Mouse (Mus musculus): ENCODE data around the gene Fut9. TPM values are rescaled to one million over a fixed set of nuclear protein-coding genes. Genes with fewer than 3 reads are reported as not detected.

The Fut9 gene
- polyA plus RNA-seq, 1 experiment from 2014 or later, result 0.06 TPM

- Histone ChIP-seq H3K4me3 (no peak overlapping the region), H3K27me3 (ENCODE audit: insufficient read depth, poor library complexity, severe bottlenecking) (no peaks in the 10 kb centered on the region), H3K36me3 (no peaks in the 10 kb centered on the region), H3K27ac (no peak overlapping the region), H3K4me1 (no peaks in the 10 kb centered on the region), H3K9me3 (no peaks in the 10 kb centered on the region)
- DNase-seq (ENCODE audit: low spot score), result no peak
- WGBS, result 78% methylated on average over 5 of the region's 5 CpGs
Measured at GRCm38 (mm10) chr4:25741553-25741952, 58.5 kb downstream of the Fut9 start.

GRCm38 (mm10) chr4:25738782-25739181 lies 61.3 kb downstream of the Fut9 start:
- no peaks in the 10 kb centered on the region for H3K27me3 ChIP-seq (ENCODE audit: insufficient read depth, poor library complexity, severe bottlenecking)
- no peak overlapping the region for H3K27ac ChIP-seq
- no peak overlapping the region for H3K4me3 ChIP-seq
- DNase-seq (ENCODE audit: low spot score), result no peak
- WGBS, result 80% methylated on average over 4 of the region's 4 CpGs
- no peaks in the 10 kb centered on the region for H3K36me3 ChIP-seq
- no peaks in the 10 kb centered on the region for H3K4me1 ChIP-seq
- no peaks in the 10 kb centered on the region for H3K9me3 ChIP-seq

- Histone ChIP-seq H3K27ac (no peak overlapping the region), H3K36me3 (no peaks in the 10 kb centered on the region), H3K4me1 (no peaks in the 10 kb centered on the region), H3K9me3 (no peaks in the 10 kb centered on the region), H3K4me3 (no peak overlapping the region), H3K27me3 (ENCODE audit: insufficient read depth, poor library complexity, severe bottlenecking) (no peaks in the 10 kb centered on the region)
- 80% methylated on average over 5 of the region's 5 CpGs for WGBS
- no peak for DNase-seq (ENCODE audit: low spot score)
Measured at GRCm38 (mm10) chr4:25721576-25721975, 78.5 kb downstream of the Fut9 start.

GRCm38 (mm10) chr4:25713907-25714306 lies 86.1 kb downstream of the Fut9 start:
- no peak for DNase-seq (ENCODE audit: low spot score)
- Histone ChIP-seq H3K4me1 (no peaks in the 10 kb centered on the region), H3K9me3 (no peaks in the 10 kb centered on the region), H3K27me3 (ENCODE audit: insufficient read depth, poor library complexity, severe bottlenecking) (no peaks in the 10 kb centered on the region), H3K4me3 (no peak overlapping the region), H3K36me3 (no peaks in the 10 kb centered on the region), H3K27ac (no peak overlapping the region)
- WGBS, result 72% methylated on average over 2 of the region's 2 CpGs

GRCm38 (mm10) chr4:25684976-25685375 lies 115.1 kb downstream of the Fut9 start:
- Histone ChIP-seq H3K27ac (no peak overlapping the region), H3K36me3 (no peaks in the 10 kb centered on the region), H3K27me3 (ENCODE audit: insufficient read depth, poor library complexity, severe bottlenecking) (no peaks in the 10 kb centered on the region), H3K4me3 (no peak overlapping the region), H3K4me1 (no peaks in the 10 kb centered on the region), H3K9me3 (no peaks in the 10 kb centered on the region)
- DNase-seq (ENCODE audit: low spot score), result no peak
- 89% methylated on average over 3 of the region's 3 CpGs for WGBS

- Histone ChIP-seq H3K27ac (no peak overlapping the region), H3K4me1 (no peaks in the 10 kb centered on the region), H3K27me3 (ENCODE audit: insufficient read depth, poor library complexity, severe bottlenecking) (no peaks in the 10 kb centered on the region), H3K9me3 (no peaks in the 10 kb centered on the region), H3K4me3 (no peak overlapping the region), H3K36me3 (no peaks in the 10 kb centered on the region)
- 77% methylated on average over 1 of the region's 1 CpGs for WGBS
- no peak for DNase-seq (ENCODE audit: low spot score)
Measured at GRCm38 (mm10) chr4:25664196-25664595, 135.8 kb downstream of the Fut9 start.

- H3K9me3 ChIP-seq, result no peaks in the 10 kb centered on the region
- WGBS, result 80% methylated on average over 3 of the region's 3 CpGs
- no peak overlapping the region for H3K4me3 ChIP-seq
- H3K4me1 ChIP-seq, result no peaks in the 10 kb centered on the region
- no peak overlapping the region for H3K27ac ChIP-seq
- DNase-seq (ENCODE audit: low spot score), result no peak
- no peaks in the 10 kb centered on the region for H3K36me3 ChIP-seq
- no peaks in the 10 kb centered on the region for H3K27me3 ChIP-seq (ENCODE audit: insufficient read depth, poor library complexity, severe bottlenecking)
Measured at GRCm38 (mm10) chr4:25661204-25661727, 138.8 kb downstream of the Fut9 start.

- no peaks in the 10 kb centered on the region for H3K27me3 ChIP-seq (ENCODE audit: insufficient read depth, poor library complexity, severe bottlenecking)
- no peak for DNase-seq (ENCODE audit: low spot score)
- no peaks in the 10 kb centered on the region for H3K9me3 ChIP-seq
- 69% methylated on average over 3 of the region's 3 CpGs for WGBS
- H3K27ac ChIP-seq, result no peak overlapping the region
- H3K4me1 ChIP-seq, result no peaks in the 10 kb centered on the region
- H3K36me3 ChIP-seq, result no peaks in the 10 kb centered on the region
- H3K4me3 ChIP-seq, result no peak overlapping the region
Measured at GRCm38 (mm10) chr4:25658792-25659191, 141.3 kb downstream of the Fut9 start.

GRCm38 (mm10) chr4:25651902-25652301 lies 148.1 kb downstream of the Fut9 start:
- no peak overlapping the region for H3K27ac ChIP-seq
- 75% methylated on average over 3 of the region's 3 CpGs for WGBS
- no peaks in the 10 kb centered on the region for H3K9me3 ChIP-seq

GRCm38 (mm10) chr4:25648107-25648506 lies 151.9 kb downstream of the Fut9 start:
- H3K4me1 ChIP-seq, result no peaks in the 10 kb centered on the region
- WGBS, result 82% methylated on average over 2 of the region's 2 CpGs
- no peak overlapping the region for H3K4me3 ChIP-seq
- DNase-seq (ENCODE audit: low spot score), result no peak
- no peaks in the 10 kb centered on the region for H3K27me3 ChIP-seq (ENCODE audit: insufficient read depth, poor library complexity, severe bottlenecking)
- H3K36me3 ChIP-seq, result no peaks in the 10 kb centered on the region
- no peak overlapping the region for H3K27ac ChIP-seq
- no peaks in the 10 kb centered on the region for H3K9me3 ChIP-seq

More at GRCm38 (mm10) chr4:25651902-25652301, 148.1 kb downstream of the Fut9 start:
- Histone ChIP-seq H3K27me3 (ENCODE audit: insufficient read depth, poor library complexity, severe bottlenecking) (no peaks in the 10 kb centered on the region), H3K36me3 (no peaks in the 10 kb centered on the region), H3K4me1 (no peaks in the 10 kb centered on the region), H3K4me3 (no peak overlapping the region)
- DNase-seq (ENCODE audit: low spot score), result no peak

- no peaks in the 10 kb centered on the region for H3K27me3 ChIP-seq (ENCODE audit: insufficient read depth, poor library complexity, severe bottlenecking)
- WGBS, result 85% methylated on average over 1 of the region's 1 CpGs
Measured at GRCm38 (mm10) chr4:25647593-25647992, 152.5 kb downstream of the Fut9 start.

GRCm38 (mm10) chr4:25645580-25645979 lies 154.5 kb downstream of the Fut9 start:
- H3K36me3 ChIP-seq, result no peaks in the 10 kb centered on the region
- H3K27me3 ChIP-seq (ENCODE audit: insufficient read depth, poor library complexity, severe bottlenecking), result no peaks in the 10 kb centered on the region
- 66% methylated on average over 2 of the region's 2 CpGs for WGBS
- H3K9me3 ChIP-seq, result no peaks in the 10 kb centered on the region
- H3K4me1 ChIP-seq, result no peaks in the 10 kb centered on the region
- H3K4me3 ChIP-seq, result no peak overlapping the region
- no peak for DNase-seq (ENCODE audit: low spot score)
- H3K27ac ChIP-seq, result no peak overlapping the region

More at GRCm38 (mm10) chr4:25647593-25647992, 152.5 kb downstream of the Fut9 start:
- no peak for DNase-seq (ENCODE audit: low spot score)
- no peaks in the 10 kb centered on the region for H3K4me1 ChIP-seq
- no peaks in the 10 kb centered on the region for H3K36me3 ChIP-seq
- no peaks in the 10 kb centered on the region for H3K9me3 ChIP-seq
- H3K27ac ChIP-seq, result no peak overlapping the region
- H3K4me3 ChIP-seq, result no peak overlapping the region

GRCm38 (mm10) chr4:25641993-25642392 lies 158.1 kb downstream of the Fut9 start:
- Histone ChIP-seq H3K4me1 (no peaks in the 10 kb centered on the region), H3K4me3 (no peak overlapping the region), H3K9me3 (no peaks in the 10 kb centered on the region), H3K27me3 (ENCODE audit: insufficient read depth, poor library complexity, severe bottlenecking) (no peaks in the 10 kb centered on the region), H3K36me3 (no peaks in the 10 kb centered on the region), H3K27ac (no peak overlapping the region)
- WGBS, result 87% methylated on average over 4 of the region's 4 CpGs
- DNase-seq (ENCODE audit: low spot score), result no peak

GRCm38 (mm10) chr4:25633262-25633661 lies 166.8 kb downstream of the Fut9 start:
- DNase-seq (ENCODE audit: low spot score), result no peak
- Histone ChIP-seq H3K4me1 (no peaks in the 10 kb centered on the region), H3K4me3 (no peak overlapping the region), H3K27ac (no peak overlapping the region), H3K9me3 (no peaks in the 10 kb centered on the region), H3K36me3 (no peaks in the 10 kb centered on the region), H3K27me3 (ENCODE audit: insufficient read depth, poor library complexity, severe bottlenecking) (no peaks in the 10 kb centered on the region)
- WGBS, result 81% methylated on average over 2 of the region's 2 CpGs

Data from heart, embryonic 10.5 days (tissue).